Mouse (Mus musculus): ENCODE measurements around the gene C1qtnf4. TPM values are rescaled to one million over a fixed set of nuclear protein-coding genes. Genes with fewer than 3 reads are reported as not detected.
"Not testable (repeated sequence)": the region's sequence is repeated elsewhere in the genome, so short reads cannot be mapped to it uniquely, and the experiment has no call there.

C1qtnf4 gene
- polyA plus RNA-seq, 1 experiment: not detected

GRCm38 (mm10) chr2:90880144-90880785 is 5.4 kb upstream of the C1qtnf4 start:
- no peaks in the 10 kb centered on the region for H3K4me1 ChIP-seq (ENCODE audit: control insufficient read depth, insufficient read depth, low read length)
- no peak overlapping the region for H3K4me3 ChIP-seq (ENCODE audit: insufficient read depth, low read length)
- H3K27ac ChIP-seq (ENCODE audit: insufficient read depth, low read depth, low read length): no peak overlapping the region
- no peak for TF ChIP-seq CTCF (IDR thresholded peaks at IDR 0.05; ENCODE audit: low read depth, low read length)
- TF ChIP-seq POLR2A (IDR thresholded peaks at IDR 0.05; ENCODE audit: borderline replicate concordance, low read depth, low read length): no peak

- Histone ChIP-seq H3K27ac (ENCODE audit: insufficient read depth, low read depth, low read length) (no peak overlapping the region), H3K4me3 (ENCODE audit: insufficient read depth, low read length) (no peak overlapping the region), H3K4me1 (ENCODE audit: control insufficient read depth, insufficient read depth, low read length) (no peaks in the 10 kb centered on the region)
- TF ChIP-seq CTCF (IDR thresholded peaks at IDR 0.05; ENCODE audit: low read depth, low read length) (no peak), POLR2A (IDR thresholded peaks at IDR 0.05; ENCODE audit: borderline replicate concordance, low read depth, low read length) (no peak)
Measured at GRCm38 (mm10) chr2:90881824-90882223, 3.8 kb upstream of the C1qtnf4 start.

DNA sequence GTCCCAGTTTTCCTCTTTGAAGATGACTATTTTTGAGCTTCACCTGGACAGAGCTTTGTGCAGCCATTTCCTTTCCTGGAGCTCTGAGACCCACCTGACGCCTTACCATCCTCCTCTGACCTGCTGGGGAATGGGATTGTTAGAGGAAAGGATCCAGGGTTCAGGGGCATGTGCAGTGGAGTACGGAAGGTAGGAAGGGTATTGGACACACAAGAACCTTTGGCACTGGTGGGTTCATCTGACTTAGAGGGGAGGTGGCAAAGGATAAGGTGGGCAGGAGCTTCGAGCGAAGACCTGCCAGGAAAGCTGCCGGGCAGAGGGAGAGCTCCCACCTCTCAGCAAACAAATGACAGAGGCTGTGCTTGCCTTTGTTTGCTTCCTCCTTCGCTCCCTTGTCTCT is 776 bp downstream of the C1qtnf4 start:
- no peak overlapping the region for H3K27ac ChIP-seq (ENCODE audit: insufficient read depth, low read depth, low read length)
- H3K4me1 ChIP-seq (ENCODE audit: control insufficient read depth, insufficient read depth, low read length): no peaks in the 10 kb centered on the region
- no peak overlapping the region for H3K4me3 ChIP-seq (ENCODE audit: insufficient read depth, low read length)
- TF ChIP-seq POLR2A (IDR thresholded peaks at IDR 0.05; ENCODE audit: borderline replicate concordance, low read depth, low read length): no peak
- TF ChIP-seq CTCF (IDR thresholded peaks at IDR 0.05; ENCODE audit: low read depth, low read length): no peak

DNA sequence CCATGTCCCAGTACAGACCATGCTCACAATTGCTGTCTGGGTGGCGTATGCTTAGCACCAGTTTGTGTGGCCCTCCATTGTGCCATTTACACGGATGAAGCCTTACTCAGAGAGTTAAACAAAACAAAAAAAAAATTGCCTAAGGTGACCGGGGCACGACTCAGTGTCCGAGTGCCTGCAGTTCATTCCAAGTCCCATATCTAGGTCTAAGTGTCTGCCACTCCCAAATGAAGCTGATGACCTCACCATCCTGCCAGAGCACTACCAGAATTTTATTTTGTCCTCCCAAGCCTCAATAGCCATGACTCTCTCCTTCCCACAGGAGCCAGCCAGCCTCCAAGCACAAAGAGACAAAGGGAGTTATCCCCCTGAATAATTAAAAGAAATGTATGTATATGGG is 2.0 kb downstream of the C1qtnf4 start:
- Histone ChIP-seq H3K4me3 (ENCODE audit: insufficient read depth, low read length) (no peak overlapping the region), H3K4me1 (ENCODE audit: control insufficient read depth, insufficient read depth, low read length) (no peaks in the 10 kb centered on the region), H3K27ac (ENCODE audit: insufficient read depth, low read depth, low read length) (no peak overlapping the region)
- no peak for TF ChIP-seq POLR2A (IDR thresholded peaks at IDR 0.05; ENCODE audit: borderline replicate concordance, low read depth, low read length)

DNA sequence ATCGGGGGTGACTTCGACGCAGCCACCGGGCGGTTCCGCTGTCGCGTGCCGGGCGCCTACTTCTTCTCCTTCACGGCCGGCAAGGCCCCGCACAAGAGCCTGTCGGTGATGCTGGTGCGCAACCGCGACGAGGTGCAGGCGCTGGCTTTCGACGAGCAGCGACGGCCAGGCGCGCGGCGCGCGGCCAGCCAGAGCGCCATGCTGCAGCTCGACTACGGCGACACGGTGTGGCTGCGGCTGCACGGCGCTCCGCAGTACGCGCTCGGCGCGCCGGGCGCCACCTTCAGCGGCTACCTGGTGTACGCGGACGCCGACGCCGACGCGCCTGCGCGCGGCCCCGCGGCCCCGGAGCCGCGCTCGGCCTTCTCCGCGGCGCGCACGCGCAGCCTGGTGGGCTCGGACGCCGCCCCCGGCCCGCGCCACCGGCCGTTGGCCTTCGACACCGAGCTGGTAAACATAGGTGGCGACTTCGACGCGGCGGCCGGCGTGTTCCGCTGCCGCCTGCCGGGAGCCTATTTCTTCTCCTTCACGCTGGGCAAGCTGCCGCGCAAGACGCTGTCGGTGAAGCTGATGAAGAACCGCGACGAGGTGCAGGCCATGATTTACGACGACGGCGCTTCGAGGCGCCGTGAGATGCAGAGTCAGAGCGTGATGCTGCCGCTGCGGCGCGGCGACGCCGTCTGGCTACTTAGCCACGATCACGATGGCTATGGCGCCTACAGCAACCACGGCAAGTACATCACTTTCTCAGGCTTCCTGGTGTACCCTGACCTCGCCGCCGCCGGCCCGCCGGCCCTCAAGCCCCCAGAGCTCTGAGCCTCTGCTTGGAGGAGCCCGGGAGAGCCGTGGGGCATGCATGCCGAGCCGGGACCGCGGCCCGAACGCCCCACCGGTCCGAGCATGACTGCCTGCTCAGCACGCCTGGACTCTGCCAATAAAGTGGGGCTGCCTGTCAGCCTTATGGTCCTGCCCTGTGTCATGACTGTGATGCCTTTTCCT is 4.2 kb downstream of the C1qtnf4 start:
- TF ChIP-seq CTCF (IDR thresholded peaks at IDR 0.05; ENCODE audit: low read depth, low read length) (no peak), POLR2A (IDR thresholded peaks at IDR 0.05; ENCODE audit: borderline replicate concordance, low read depth, low read length) (no peak)
- Histone ChIP-seq H3K4me3 (ENCODE audit: insufficient read depth, low read length) (peak overlapping the region; percentile 56), H3K27ac (ENCODE audit: insufficient read depth, low read depth, low read length) (no peak overlapping the region), H3K4me1 (ENCODE audit: control insufficient read depth, insufficient read depth, low read length) (no peaks in the 10 kb centered on the region)

DNA sequence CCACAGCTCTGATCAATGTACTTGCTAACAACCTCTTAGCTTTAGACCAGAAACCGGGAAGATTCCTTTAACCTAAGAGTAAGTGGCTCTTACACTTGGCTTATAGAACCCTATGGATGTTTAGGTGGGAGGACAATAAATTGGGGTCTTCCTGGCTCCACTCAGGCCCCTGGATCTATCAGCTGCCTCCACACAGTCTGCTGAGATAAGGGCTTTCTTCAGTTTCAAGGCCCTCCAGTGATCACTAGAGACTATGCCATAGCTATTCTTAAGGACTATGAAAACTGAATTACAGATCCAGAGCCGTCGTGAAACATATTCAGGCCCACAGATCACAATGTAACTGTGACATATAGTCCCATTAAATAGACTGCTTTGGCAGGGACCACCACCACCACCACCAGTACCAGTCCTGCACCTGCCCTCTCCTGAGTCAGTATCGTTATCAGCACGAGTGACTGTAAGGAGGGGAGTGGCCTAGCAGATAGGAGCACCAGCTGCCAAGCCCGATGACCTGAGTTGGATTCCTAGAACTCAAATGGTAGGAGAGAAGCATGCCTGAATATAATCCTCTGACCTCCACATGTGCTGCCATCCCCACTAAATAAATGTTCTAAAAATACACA is 8.1 kb downstream of the C1qtnf4 start:
- H3K4me1 ChIP-seq (ENCODE audit: control insufficient read depth, insufficient read depth, low read length): no peaks in the 10 kb centered on the region
- no peak overlapping the region for H3K4me3 ChIP-seq (ENCODE audit: insufficient read depth, low read length)
- H3K27ac ChIP-seq (ENCODE audit: insufficient read depth, low read depth, low read length): no peak overlapping the region
- TF ChIP-seq CTCF (IDR thresholded peaks at IDR 0.05; ENCODE audit: low read depth, low read length): no peak
- TF ChIP-seq POLR2A (IDR thresholded peaks at IDR 0.05; ENCODE audit: borderline replicate concordance, low read depth, low read length): no peak

DNA sequence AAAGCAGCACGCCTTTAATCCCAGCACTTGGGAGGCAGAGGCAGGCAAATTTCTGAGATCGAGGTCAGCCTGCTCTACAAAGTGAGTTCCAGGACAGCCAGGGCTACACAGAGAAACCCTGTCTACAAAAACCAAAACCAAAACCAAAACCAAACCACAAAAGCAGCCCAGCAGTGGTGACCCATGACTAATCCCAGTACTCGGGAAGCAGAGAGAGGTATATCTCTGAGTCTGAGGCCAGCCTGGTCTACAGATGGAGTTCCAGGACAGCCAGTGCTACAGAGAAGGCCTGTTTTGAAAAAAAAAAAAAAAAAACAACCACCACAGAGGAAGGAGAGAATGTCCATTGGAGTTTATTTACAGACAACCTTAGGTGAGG is 8.6 kb downstream of the C1qtnf4 start:
- not testable (repeated sequence) for H3K4me1 ChIP-seq (ENCODE audit: control insufficient read depth, insufficient read depth, low read length); H3K27ac ChIP-seq (ENCODE audit: insufficient read depth, low read depth, low read length); H3K4me3 ChIP-seq (ENCODE audit: insufficient read depth, low read length)

- peak overlapping the region; percentile 78; the same call in 1 of the 2 replicates for H3K27ac ChIP-seq (ENCODE audit: insufficient read depth, low read depth, low read length)
- H3K4me1 ChIP-seq (ENCODE audit: control insufficient read depth, insufficient read depth, low read length): peaks cover 12% of the 10 kb centered on the region; the same call in 1 of the 2 replicates
- no peak for TF ChIP-seq CTCF (IDR thresholded peaks at IDR 0.05; ENCODE audit: low read depth, low read length)
- no peak for TF ChIP-seq POLR2A (IDR thresholded peaks at IDR 0.05; ENCODE audit: borderline replicate concordance, low read depth, low read length)
- H3K4me3 ChIP-seq (ENCODE audit: insufficient read depth, low read length): peak overlapping the region; percentile 81
Measured at GRCm38 (mm10) chr2:90903398-90903797, 17.7 kb downstream of the C1qtnf4 start.

DNA sequence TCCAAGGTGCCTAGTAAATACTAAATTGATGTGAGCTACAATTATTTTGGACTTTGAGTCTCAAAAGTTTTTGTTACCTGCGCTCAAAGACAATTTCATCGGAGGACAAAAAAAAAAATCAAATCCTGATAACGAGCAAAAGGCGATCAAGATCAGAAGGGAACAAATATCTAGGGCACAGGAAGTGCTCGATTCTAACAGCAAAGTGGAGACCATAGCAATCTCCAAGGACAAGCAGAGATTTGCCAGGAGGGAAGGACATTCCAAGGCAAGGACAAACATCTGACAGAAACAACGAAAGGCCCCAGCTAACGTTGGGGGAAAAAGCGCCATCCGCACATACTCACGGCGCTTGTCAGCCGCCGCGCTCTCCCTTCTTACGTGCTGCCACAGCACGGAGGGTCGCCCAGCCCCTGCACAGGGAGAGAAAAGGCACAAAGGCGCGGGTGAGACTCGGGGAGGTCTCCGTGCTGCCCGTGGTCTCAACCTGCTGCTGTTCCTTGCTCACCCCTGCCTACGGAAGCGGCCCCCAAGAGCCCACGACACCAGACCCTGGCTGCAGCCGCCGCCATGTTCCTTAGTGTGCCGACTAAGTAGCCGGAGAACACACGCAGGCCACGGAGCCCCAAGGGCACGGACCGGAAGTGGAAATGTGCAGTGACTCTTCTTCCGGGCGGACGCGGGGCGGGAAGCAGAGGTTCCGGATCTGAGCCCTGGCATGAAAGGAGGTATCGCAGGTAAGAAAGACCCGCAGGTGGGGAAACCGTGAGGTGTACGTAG is 18.6 kb downstream of the C1qtnf4 start, which contains the start of the genes Kbtbd4 and Ndufs3:
Kbtbd4 (plus strand) TSS at position 665 of the 780 bp plus-strand sequence.
Ndufs3 (minus strand) TSS at position 752 of the 780 bp plus-strand sequence.
- peak within 1 kb of the TSS; percentile 81 for H3K4me3 ChIP-seq (ENCODE audit: insufficient read depth, low read length)
- peaks cover 12% of the 10 kb centered on the region; the same call in 1 of the 2 replicates for H3K4me1 ChIP-seq (ENCODE audit: control insufficient read depth, insufficient read depth, low read length)
- peak within 1 kb of the TSS; percentile 78 for H3K27ac ChIP-seq (ENCODE audit: insufficient read depth, low read depth, low read length)
- TF ChIP-seq CTCF (IDR thresholded peaks at IDR 0.05; ENCODE audit: low read depth, low read length): no peak
- no peak for TF ChIP-seq POLR2A (IDR thresholded peaks at IDR 0.05; ENCODE audit: borderline replicate concordance, low read depth, low read length)

Measured in bone marrow macrophage, adult 2 months (primary cell).